Mouse (Mus musculus) CH12.LX (cell line): ENCODE results near the gene Krt75. TPM values are rescaled to one million over a fixed set of nuclear protein-coding genes. Genes with fewer than 3 reads are reported as not detected.

ENCODE experiments used
- DNase-seq: peaks from one replicate; pipeline ENCODE4 v3.0.0-alpha.2; 2013; ENCODE audit errors: extremely low read depth
- H3K27ac ChIP-seq: 2 replicates; pipeline ENCODE4 v1.5.1; 2012; ENCODE audit warnings: low read depth, mild to moderate bottlenecking, control low read depth, moderate library complexity; ENCODE audit not compliant: insufficient read depth
- H3K27me3 ChIP-seq: replicated peaks from 2 replicates; pipeline ENCODE3; 2012; ENCODE audit warnings: inconsistent platforms
- H3K36me3 ChIP-seq, 2 experiments: replicated peaks in 1 of 2; 2 replicates each; pipeline versions ENCODE3 to v1.6.1; 2012; ENCODE audit warnings: inconsistent platforms in 1 of 2, low read length in 1 of 2, mild to moderate bottlenecking in 1 of 2, mixed read lengths in 1 of 2, moderate library complexity in 1 of 2; ENCODE audit not compliant: control insufficient read depth in 1 of 2, insufficient read depth in 1 of 2
- H3K4me1 ChIP-seq, 2 experiments: 2 replicates each; pipeline ENCODE4 v1.6.1; 2012; ENCODE audit warnings: inconsistent platforms in 1 of 2, moderate library complexity in 1 of 2; ENCODE audit not compliant: insufficient read depth in 2 of 2, control insufficient read depth in 1 of 2
- H3K4me2 ChIP-seq: 2 replicates; pipeline ENCODE4 v1.6.1; 2012; ENCODE audit warnings: low read depth, mild to moderate bottlenecking, control low read depth; ENCODE audit not compliant: poor library complexity, insufficient read depth, severe bottlenecking
- H3K4me3 ChIP-seq, 3 experiments: fragments of 150-350 bp in 1 of 3; sonication (generic) in 1 of 3; replicated peaks in 1 of 3; 2 replicates each; pipeline versions ENCODE3 to v1.5.1; 2011 to 2012; ENCODE audit warnings: low read depth in 2 of 3, low read length in 2 of 3, mild to moderate bottlenecking in 2 of 3, moderate library complexity in 2 of 3, control low read depth in 1 of 3, improper control_type of control experiment in 1 of 3, inconsistent platforms in 1 of 3, mixed read lengths in 1 of 3; ENCODE audit not compliant: poor library complexity in 1 of 3
- H3K79me2 ChIP-seq: replicated peaks from 2 replicates; pipeline ENCODE4 v1.6.1; 2012; ENCODE audit warnings: mild to moderate bottlenecking, moderate library complexity; ENCODE audit not compliant: control insufficient read depth, poor library complexity, insufficient read depth, severe bottlenecking; ENCODE audit errors: extremely low read depth
- H3K9ac ChIP-seq: 2 replicates; pipeline ENCODE4 v1.6.1; 2012; ENCODE audit warnings: low read depth, mild to moderate bottlenecking, control low read depth, moderate library complexity; ENCODE audit not compliant: insufficient read depth
- H3K9me3 ChIP-seq: replicated peaks from 2 replicates; pipeline ENCODE3; 2012; ENCODE audit warnings: low read length, inconsistent platforms, mixed read lengths
- BHLHE40 ChIP-seq: IDR thresholded peaks from 2 replicates; pipeline ENCODE4 v1.6.1; 2011; ENCODE audit warnings: mild to moderate bottlenecking, low read depth, low read length, improper control_type of control experiment
- CHD1 ChIP-seq: IDR thresholded peaks from 2 replicates; pipeline ENCODE4 v1.6.1; 2012; ENCODE audit warnings: low read depth, low read length, improper control_type of control experiment, inconsistent platforms
- EP300 ChIP-seq: IDR thresholded peaks from 2 replicates; pipeline ENCODE4 v1.6.1; 2011; ENCODE audit warnings: low read length, improper control_type of control experiment
- GABPA ChIP-seq: IDR thresholded peaks from 2 replicates; pipeline ENCODE4 v1.6.1; 2012; ENCODE audit warnings: low read depth, low read length, improper control_type of control experiment, inconsistent platforms; ENCODE audit not compliant: insufficient replicate concordance
- IRF4 ChIP-seq: IDR thresholded peaks from 2 replicates; pipeline ENCODE4 v1.6.1; 2014; ENCODE audit warnings: low read depth, mild to moderate bottlenecking, inconsistent platforms, low read length, improper control_type of control experiment
- JUN ChIP-seq: IDR thresholded peaks from 2 replicates; pipeline ENCODE4 v1.6.1; 2011; ENCODE audit warnings: low read depth, mild to moderate bottlenecking, low read length, improper control_type of control experiment, moderate library complexity; ENCODE audit not compliant: insufficient read depth
- JUND ChIP-seq: conservative IDR thresholded peaks from 2 replicates; pipeline ENCODE4 v1.6.1; 2011; ENCODE audit warnings: low read depth, low read length, improper control_type of control experiment
- KAT2A ChIP-seq: IDR thresholded peaks from 2 replicates; pipeline ENCODE4 v1.6.1; 2012; ENCODE audit warnings: low read length, improper control_type of control experiment, inconsistent platforms; ENCODE audit not compliant: insufficient replicate concordance
- MYC ChIP-seq: IDR thresholded peaks from 2 replicates; pipeline ENCODE4 v1.6.1; 2011; ENCODE audit warnings: low read depth, mild to moderate bottlenecking, improper control_type of control experiment, low read length
- NRF1 ChIP-seq: IDR thresholded peaks from 2 replicates; pipeline ENCODE4 v1.6.1; 2014; ENCODE audit warnings: low read depth, mild to moderate bottlenecking, inconsistent platforms, low read length, improper control_type of control experiment, moderate library complexity
- RCOR1 ChIP-seq: conservative IDR thresholded peaks from 2 replicates; pipeline ENCODE4 v1.6.1; 2012; ENCODE audit warnings: low read depth, mild to moderate bottlenecking, inconsistent platforms, low read length, improper control_type of control experiment
- SIN3A ChIP-seq: IDR thresholded peaks from 2 replicates; pipeline ENCODE4 v1.6.1; 2012; ENCODE audit warnings: low read length, improper control_type of control experiment, inconsistent platforms
- TCF12 ChIP-seq: IDR thresholded peaks from 2 replicates; pipeline ENCODE4 v1.6.1; 2014; ENCODE audit warnings: low read depth, mild to moderate bottlenecking, inconsistent platforms, low read length, improper control_type of control experiment
- ZMIZ1 ChIP-seq: IDR thresholded peaks from 2 replicates; pipeline ENCODE4 v1.6.1; 2012; ENCODE audit warnings: low read depth, mild to moderate bottlenecking, inconsistent platforms, low read length, improper control_type of control experiment
- ZNF384 ChIP-seq: IDR thresholded peaks from 2 replicates; pipeline ENCODE4 v1.6.1; 2012; ENCODE audit warnings: low read depth, low read length, improper control_type of control experiment, inconsistent platforms
- dilution Hi-C: fragments of 300-500 bp; cut with MboI; formaldehyde crosslinking; loops from 2 replicates; pipeline ENCODE4 v1.14.3; 2020; ENCODE audit warnings: low sequenced_read_pairs; ENCODE audit not compliant: extremely low pct_unique_long_range_greater_than_20kb, extremely low pct_ligation_motif_present
- in situ Hi-C: fragments of 300-500 bp; cut with MboI; formaldehyde crosslinking; loops from 3 replicates; pipeline ENCODE4 v1.14.3; 2019; ENCODE audit warnings: low sequenced_read_pairs, low pct_ligation_motif_present, low pct_unique_long_range_greater_than_20kb, mixed read lengths
- polyA plus RNA-seq: library from polyadenylated mRNA; unstranded; fragments of >175 nt; gene quantifications from 2 replicates; pipeline ENCODE4 v1.2.1, GENCODE M21; 2012; ENCODE audit warnings: low read depth; ENCODE audit not compliant: insufficient read length
- total RNA-seq, 2 experiments: library from RNA; depleted of rRNA; stranded (reverse); fragments of 300-350 nt in 1 of 2; fragments of >200 nt in 1 of 2; gene quantifications; 2 replicates each; pipeline ENCODE4 v1.2.3; 2012 to 2014

Krt75 gene
- total RNA-seq (2012; rRNA removed): not detected in 2 replicates
- total RNA-seq (2014; rRNA removed): not detected in 2 replicates
- not detected in 2 replicates for polyA plus RNA-seq

DNA sequence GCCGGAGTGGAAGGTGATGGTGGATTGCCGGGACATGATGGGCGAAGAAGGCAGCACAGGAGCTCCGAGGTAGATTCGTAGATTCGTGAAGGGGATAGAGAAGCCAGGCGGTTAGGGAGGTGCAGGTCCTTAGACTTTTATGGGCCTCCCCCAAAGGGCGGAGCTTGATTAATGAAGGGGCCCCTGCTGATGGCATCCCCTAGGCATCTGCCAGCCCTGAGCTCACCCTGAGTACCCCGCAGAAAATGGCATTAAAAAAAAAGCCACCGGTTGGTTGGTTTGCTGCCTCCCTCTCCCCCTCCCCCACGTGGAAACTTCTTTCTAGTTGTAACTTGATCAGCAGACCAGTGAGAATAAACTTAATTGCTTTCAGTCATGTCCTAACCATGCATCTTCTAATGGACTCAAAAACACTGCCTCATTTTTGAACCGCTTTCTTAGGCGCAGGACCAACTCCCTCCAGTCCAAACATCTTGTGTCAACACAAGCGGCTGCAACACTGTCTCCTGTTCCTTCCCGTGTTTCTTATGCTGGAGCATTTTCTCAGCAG lies at the start of gene Krt75:
TSS of gene Krt75 (minus strand) at position 109 of the 550 bp plus-strand sequence.
- Histone ChIP-seq H3K36me3 (no peaks in the 10 kb centered on the region), H3K4me2 (no peak within 1 kb of the TSS), H3K79me2 (no peaks in the 10 kb centered on the region), H3K9ac (no peak within 1 kb of the TSS), H3K27ac (no peak within 1 kb of the TSS), H3K4me3 (no peak within 1 kb of the TSS), H3K27me3 (peaks cover 74% of the 10 kb centered on the region), H3K4me1 (0 out of 4 replicates have a peak, but pooled peaks cover 0 to 3% of the 10 kb centered on the region in 2 experiments), H3K9me3 (no peaks in the 10 kb centered on the region)
- in situ Hi-C loops: no loop called here
- dilution Hi-C loops: no loop called here
- no peak for DNase-seq
- no peak for TF ChIP-seq KAT2A
- TF ChIP-seq GABPA: no peak
- no peak for TF ChIP-seq CHD1
- TF ChIP-seq MYC: no peak
- TF ChIP-seq NRF1: no peak
- TF ChIP-seq IRF4: no peak

DNA sequence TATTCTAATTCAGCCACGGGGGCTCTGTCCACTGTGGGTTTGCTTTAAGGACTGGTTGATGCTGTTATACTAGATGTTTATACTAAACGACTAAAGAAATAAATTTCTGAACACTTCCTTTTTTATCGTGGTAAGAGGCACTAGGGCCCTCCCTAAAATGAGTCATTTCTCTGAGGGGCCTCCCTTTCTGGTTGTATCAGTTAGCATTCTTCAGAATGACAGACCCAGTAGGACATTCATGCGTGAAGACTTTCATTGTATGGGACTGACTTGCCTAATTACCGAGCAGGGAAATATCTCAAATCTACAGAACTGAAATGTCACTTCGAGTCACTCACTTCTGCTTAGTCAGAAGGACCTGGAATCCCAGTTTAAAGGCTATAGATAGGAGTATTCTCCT lies 25.4 kb upstream of the Krt75 start:
- H3K79me2 ChIP-seq: no peaks in the 10 kb centered on the region
- no peak overlapping the region for H3K27ac ChIP-seq
- H3K4me1 ChIP-seq: peaks cover 6 to 11% of the 10 kb centered on the region in 2 experiments; a peak in 3 of 4 replicates
- TF ChIP-seq IRF4: peak; percentile 69
- no peak for TF ChIP-seq TCF12
- peak; percentile 44; the same call in 1 of the 2 replicates for TF ChIP-seq JUN
- no peak for TF ChIP-seq RCOR1
- peak; percentile 62; the same call in 1 of the 2 replicates for TF ChIP-seq JUND
- TF ChIP-seq BHLHE40: 0 out of 2 replicates have a peak, but pooled peaks have one; percentile 26
- no peak for TF ChIP-seq ZMIZ1
- TF ChIP-seq EP300: peak; percentile 72
- no peak for TF ChIP-seq ZNF384
- no peak for TF ChIP-seq SIN3A
- TF ChIP-seq, all 38 proteins: peak for 5
- Histone ChIP-seq H3K27me3 (peaks cover 32% of the 10 kb centered on the region), H3K9ac (no peak overlapping the region), H3K4me2 (no peak overlapping the region), H3K9me3 (no peaks in the 10 kb centered on the region), H3K36me3 (no peaks in the 10 kb centered on the region), H3K4me3 (no peak overlapping the region)
- in situ Hi-C loops: no loop called here
- DNase-seq: peak; percentile 82
- dilution Hi-C loops: no loop called here
